Mouse (Mus musculus) myocyte (in vitro differentiated cells): ENCODE data around the gene Large1. TPM values are rescaled to one million over a fixed set of nuclear protein-coding genes. Genes with fewer than 3 reads are reported as not detected.

Source experiments
- H3K27me3 ChIP-seq: one replicate; pipeline ENCODE4 v1.6.1; 2011; ENCODE audit not compliant: control insufficient read depth, insufficient read depth, insufficient read length
- H3K36me3 ChIP-seq: one replicate; pipeline ENCODE4 v1.6.1; 2011; ENCODE audit not compliant: control insufficient read depth, insufficient read depth
- H3K4me2 ChIP-seq: one replicate; pipeline ENCODE4 v1.6.1; 2011; ENCODE audit warnings: low read depth, control low read depth
- H3K4me3 ChIP-seq: one replicate; pipeline ENCODE4 v1.5.1; 2011; ENCODE audit warnings: mild to moderate bottlenecking, control low read depth, moderate library complexity
- H3K79me2 ChIP-seq: one replicate; pipeline ENCODE4 v1.6.1; 2011; ENCODE audit not compliant: control insufficient read depth, insufficient read depth
- H3ac ChIP-seq: one replicate; pipeline ENCODE4 v1.6.1; 2011; ENCODE audit not compliant: control insufficient read depth, insufficient read length
- CEBPB ChIP-seq: IDR thresholded peaks from 2 replicates; pipeline ENCODE4 v1.6.1; 2011; ENCODE audit warnings: mild to moderate bottlenecking, moderate library complexity; ENCODE audit not compliant: poor library complexity, insufficient read depth, severe bottlenecking
- E2F4 ChIP-seq: IDR thresholded peaks from one replicate; pipeline ENCODE4 v1.6.1; 2011; ENCODE audit warnings: mild to moderate bottlenecking, control low read depth, moderate library complexity; ENCODE audit not compliant: insufficient read depth
- MAX ChIP-seq: IDR thresholded peaks from one replicate; pipeline ENCODE4 v1.6.1; 2011; ENCODE audit warnings: low read depth, mild to moderate bottlenecking, control low read depth
- MYOD1 ChIP-seq, 3 experiments: IDR thresholded peaks; one replicate each; pipeline ENCODE4 v1.6.1; 2011; ENCODE audit warnings: control low read depth in 2 of 3, low read depth in 2 of 3, mild to moderate bottlenecking in 2 of 3, moderate library complexity in 1 of 3; ENCODE audit not compliant: insufficient read length in 2 of 3, control insufficient read depth in 1 of 3
- MYOG ChIP-seq, 3 experiments: IDR thresholded peaks; one replicate each; pipeline ENCODE4 v1.6.1; 2011; ENCODE audit warnings: control low read depth in 2 of 3, low read depth in 2 of 3, mild to moderate bottlenecking in 2 of 3; ENCODE audit not compliant: insufficient read length in 2 of 3, control insufficient read depth in 1 of 3, insufficient read depth in 1 of 3
- POLR2A ChIP-seq: IDR thresholded peaks from one replicate; pipeline ENCODE4 v1.6.1; 2011; ENCODE audit warnings: low read depth, mild to moderate bottlenecking, control low read depth, moderate library complexity; ENCODE audit not compliant: insufficient read length
- POLR2AphosphoS2 ChIP-seq: IDR thresholded peaks from one replicate; pipeline ENCODE4 v1.6.1; 2011; ENCODE audit warnings: low read depth, control low read depth; ENCODE audit not compliant: insufficient read length
- REST ChIP-seq: IDR thresholded peaks from one replicate; pipeline ENCODE4 v1.6.1; 2011; ENCODE audit warnings: mild to moderate bottlenecking, control low read depth, moderate library complexity; ENCODE audit not compliant: insufficient read depth, insufficient read length
- SRF ChIP-seq: IDR thresholded peaks from one replicate; pipeline ENCODE4 v1.6.1; 2011; ENCODE audit warnings: low read depth; ENCODE audit not compliant: control insufficient read depth, insufficient read length
- TCF12 ChIP-seq: IDR thresholded peaks from one replicate; pipeline ENCODE4 v1.6.1; 2011; ENCODE audit warnings: mild to moderate bottlenecking, control low read depth; ENCODE audit not compliant: poor library complexity, insufficient read depth, severe bottlenecking
- TCF3 ChIP-seq: IDR thresholded peaks from one replicate; pipeline ENCODE4 v1.6.1; 2011; ENCODE audit warnings: low read depth, control low read depth; ENCODE audit not compliant: insufficient read length
- USF1 ChIP-seq: IDR thresholded peaks from one replicate; pipeline ENCODE4 v1.6.1; 2011; ENCODE audit warnings: low read depth, mild to moderate bottlenecking, control low read depth, moderate library complexity
- polyA plus RNA-seq: library from polyadenylated mRNA; unstranded; fragments of >200 nt; fragmentation: generic; extraction: Trizol; gene quantifications from one replicate; pipeline ENCODE4 v1.2.1, GENCODE M21; 2012; ENCODE audit warnings: missing spikeins

Large1 gene
- polyA plus RNA-seq, 1 experiment: 23.2 TPM

GRCm38 (mm10) chr8:73018241-73018640 is 335.1 kb downstream of the Large1 start:
- H3ac ChIP-seq: no peak overlapping the region
- no peaks in the 10 kb centered on the region for H3K27me3 ChIP-seq
- no peak for TF ChIP-seq MAX
- TF ChIP-seq MYOG (IDR thresholded peaks at IDR 0.05; ENCODE audit: control insufficient read depth in 1 of 3, insufficient read depth in 1 of 3, insufficient read length in 2 of 3, low read depth in 2 of 3): no peak
- TF ChIP-seq REST: no peak
- TF ChIP-seq CEBPB: no peak
- no peak overlapping the region for H3K4me3 ChIP-seq
- no peaks in the 10 kb centered on the region for H3K36me3 ChIP-seq
- no peaks in the 10 kb centered on the region for H3K79me2 ChIP-seq
- no peak overlapping the region for H3K4me2 ChIP-seq

GRCm38 (mm10) chr8:73017601-73018000 is 335.7 kb downstream of the Large1 start:
- Histone ChIP-seq H3K4me2 (no peak overlapping the region), H3K36me3 (no peaks in the 10 kb centered on the region), H3ac (no peak overlapping the region), H3K79me2 (no peaks in the 10 kb centered on the region), H3K27me3 (no peaks in the 10 kb centered on the region), H3K4me3 (no peak overlapping the region)
- no peak for TF ChIP-seq TCF12
- TF ChIP-seq E2F4: no peak
- no peak for TF ChIP-seq MAX
- no peak for TF ChIP-seq USF1
- no peak for TF ChIP-seq MYOG (IDR thresholded peaks at IDR 0.05; ENCODE audit: control insufficient read depth in 1 of 3, insufficient read depth in 1 of 3, insufficient read length in 2 of 3, low read depth in 2 of 3)
- no peak for TF ChIP-seq CEBPB
- no peak for TF ChIP-seq POLR2AphosphoS2
- no peak for TF ChIP-seq REST
- no peak for TF ChIP-seq SRF
- TF ChIP-seq TCF3: no peak
- TF ChIP-seq MYOD1 (IDR thresholded peaks at IDR 0.05; ENCODE audit: control insufficient read depth in 1 of 3, insufficient read length in 2 of 3, low read depth in 2 of 3): no peak
- no peak for TF ChIP-seq POLR2A

GRCm38 (mm10) chr8:73016303-73016702 is 337.0 kb downstream of the Large1 start:
- Histone ChIP-seq H3K27me3 (no peaks in the 10 kb centered on the region), H3K4me3 (no peak overlapping the region), H3K4me2 (no peak overlapping the region), H3ac (no peak overlapping the region), H3K36me3 (no peaks in the 10 kb centered on the region), H3K79me2 (no peaks in the 10 kb centered on the region)
- no peak for TF ChIP-seq TCF3
- TF ChIP-seq TCF12: no peak
- no peak for TF ChIP-seq SRF
- no peak for TF ChIP-seq POLR2A

- Histone ChIP-seq H3K36me3 (no peaks in the 10 kb centered on the region), H3ac (no peak overlapping the region), H3K4me2 (no peak overlapping the region), H3K79me2 (no peaks in the 10 kb centered on the region), H3K4me3 (no peak overlapping the region), H3K27me3 (no peaks in the 10 kb centered on the region)
- no peak for TF ChIP-seq MYOG (IDR thresholded peaks at IDR 0.05; ENCODE audit: control insufficient read depth in 1 of 3, insufficient read depth in 1 of 3, insufficient read length in 2 of 3, low read depth in 2 of 3)
- TF ChIP-seq MYOD1 (IDR thresholded peaks at IDR 0.05; ENCODE audit: control insufficient read depth in 1 of 3, insufficient read length in 2 of 3, low read depth in 2 of 3): no peak
- TF ChIP-seq POLR2AphosphoS2: no peak
- no peak for TF ChIP-seq POLR2A
- no peak for TF ChIP-seq REST
- TF ChIP-seq CEBPB: no peak
These were observed 345.9 kb downstream of the Large1 start for GRCm38 (mm10) chr8:73007489-73007888.

- no peak overlapping the region for H3K4me3 ChIP-seq
- no peaks in the 10 kb centered on the region for H3K79me2 ChIP-seq
- H3K27me3 ChIP-seq: no peaks in the 10 kb centered on the region
- no peak overlapping the region for H3ac ChIP-seq
- TF ChIP-seq MYOG (IDR thresholded peaks at IDR 0.05; ENCODE audit: control insufficient read depth in 1 of 3, insufficient read depth in 1 of 3, insufficient read length in 2 of 3, low read depth in 2 of 3) (no peak), MAX (no peak), USF1 (no peak), POLR2A (no peak), MYOD1 (IDR thresholded peaks at IDR 0.05; ENCODE audit: control insufficient read depth in 1 of 3, insufficient read length in 2 of 3, low read depth in 2 of 3) (no peak), SRF (no peak), TCF12 (no peak), CEBPB (no peak), REST (no peak), E2F4 (no peak)
- no peaks in the 10 kb centered on the region for H3K36me3 ChIP-seq
- H3K4me2 ChIP-seq: no peak overlapping the region
These were observed 349.5 kb downstream of the Large1 start for GRCm38 (mm10) chr8:73003858-73004257.
